Mouse (Mus musculus) heart, postnatal 14 days (tissue): ENCODE results near the gene Prokr2. TPM values are rescaled to one million over a fixed set of nuclear protein-coding genes. Genes with fewer than 3 reads are reported as not detected.

Experiments used
- DNase-seq, 2 experiments: peaks; one replicate each; pipeline ENCODE4 v3.0.0; 2021 to 2022
- intact Hi-C: fragments of 180-260 bp; cut with DNase I; formaldehyde crosslinking; loops from one replicate; pipeline ENCODE4 v1.15.1; 2025
- long read RNA-seq, 2 experiments: library from polyadenylated mRNA; stranded (forward); transcript quantifications; one replicate each; pipeline ENCODE4 v2.0.0; 2021
- total RNA-seq, 2 experiments: library from RNA; stranded (reverse); gene quantifications; 2 replicates each; pipeline ENCODE4 v1.2.3; 2021

Prokr2 gene
- total RNA-seq: under 1 TPM; 0.05 to 0.38 TPM
- long read RNA-seq, experiment 1: 0 reads
- long read RNA-seq, experiment 2: 0 reads

DNA sequence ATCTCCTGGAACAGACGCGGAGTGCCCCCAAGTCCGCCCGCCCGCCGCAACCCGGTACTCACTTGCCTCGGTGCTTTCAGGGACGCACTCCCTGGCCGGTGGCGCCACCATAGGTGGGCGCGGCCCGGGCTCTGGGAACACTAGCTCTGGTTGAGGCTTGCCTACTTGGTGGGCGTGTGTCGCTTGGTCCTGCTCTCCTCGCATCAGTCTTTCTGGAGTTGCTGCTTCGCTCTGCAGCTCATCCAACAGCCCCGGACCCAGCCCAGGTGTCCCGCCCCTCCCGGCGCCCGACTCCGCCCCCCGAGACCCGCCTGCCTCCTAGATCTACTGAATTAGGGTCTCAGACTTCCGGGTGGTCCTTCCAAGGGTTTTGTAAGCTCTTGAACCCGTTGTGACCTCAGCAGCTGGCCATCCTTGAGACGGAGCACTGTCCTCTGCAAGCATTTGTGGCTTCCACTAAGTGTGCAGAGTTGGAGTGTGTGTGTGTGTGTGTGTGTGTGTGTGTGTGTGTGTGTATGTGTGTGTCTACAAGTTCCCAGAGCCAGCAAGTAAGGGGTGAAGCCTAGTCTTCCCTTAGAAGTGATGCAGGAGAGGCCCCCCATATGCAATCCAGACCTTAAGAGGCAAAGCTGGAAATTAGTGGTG is at the start of gene Prokr2:
Gene Prokr2, minus strand, starts transcription at position 254 of the 645 bp plus-strand sequence.
- intact Hi-C loops: loop anchor here (5.0 kb wide), 2 partner anchors 63 to 102 kb away; no protein-coding TSS in a partner anchor
- DNase-seq: peak; percentile 3 to 5

DNA sequence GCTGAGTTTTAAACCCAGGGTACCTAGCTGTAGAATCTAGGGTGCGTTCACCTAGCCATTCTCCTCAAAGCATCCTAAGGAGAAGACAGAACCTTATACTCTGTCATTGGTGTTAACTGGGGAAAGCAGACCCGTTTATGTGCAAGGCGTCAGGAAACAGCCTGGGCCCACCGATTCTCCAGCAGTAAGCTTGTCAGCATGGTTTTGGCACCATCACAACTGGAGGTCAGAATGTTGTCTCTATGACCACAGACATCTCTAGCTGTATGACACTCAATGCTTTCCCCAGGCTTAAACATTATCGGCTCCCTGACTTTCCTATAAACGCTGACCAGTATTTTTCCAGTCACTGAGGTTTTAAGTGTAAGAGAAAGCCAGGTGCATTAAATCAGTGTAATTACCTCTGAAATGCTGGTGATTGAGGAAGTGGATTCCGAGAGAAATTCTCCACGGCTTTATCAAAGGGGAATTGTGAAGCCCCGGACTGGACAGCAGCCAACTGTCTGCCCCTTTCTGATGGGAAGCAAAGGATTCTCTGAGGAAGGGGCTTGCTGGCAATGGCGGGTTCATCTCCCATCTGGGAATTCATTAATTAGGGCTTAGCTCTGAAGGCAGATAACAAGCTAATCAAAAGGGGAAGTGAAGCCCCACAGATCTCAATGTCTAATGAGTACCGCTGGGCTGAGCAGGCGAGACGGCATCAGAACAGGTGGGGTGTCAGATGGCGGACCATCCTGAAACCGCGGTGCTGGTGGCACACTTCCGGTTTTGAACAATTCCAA is 42.1 kb upstream of the Prokr2 start:
- DNase-seq: no peak
- intact Hi-C loops: no loop called here

DNA sequence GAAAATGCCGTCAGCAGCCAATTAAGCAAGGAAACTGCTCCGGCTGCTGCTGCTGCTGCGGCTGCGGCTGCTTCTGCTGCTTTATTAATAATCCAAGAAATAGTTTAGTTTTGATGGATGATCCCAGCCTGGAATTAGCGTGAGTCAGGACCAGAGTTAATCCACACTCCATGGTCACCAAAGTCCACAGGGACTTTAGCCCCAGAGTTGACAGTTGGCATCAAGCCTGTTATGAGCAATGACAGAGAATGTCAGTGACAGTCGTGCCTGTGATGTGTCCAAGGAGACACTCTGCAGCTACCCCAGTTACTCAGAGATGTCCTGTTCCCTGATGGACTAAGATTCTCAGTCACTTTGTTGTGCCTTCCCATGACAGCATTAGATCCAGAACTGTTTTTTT is 40.3 kb upstream of the Prokr2 start:
- no peak for DNase-seq
- intact Hi-C loops: no loop called here

DNA sequence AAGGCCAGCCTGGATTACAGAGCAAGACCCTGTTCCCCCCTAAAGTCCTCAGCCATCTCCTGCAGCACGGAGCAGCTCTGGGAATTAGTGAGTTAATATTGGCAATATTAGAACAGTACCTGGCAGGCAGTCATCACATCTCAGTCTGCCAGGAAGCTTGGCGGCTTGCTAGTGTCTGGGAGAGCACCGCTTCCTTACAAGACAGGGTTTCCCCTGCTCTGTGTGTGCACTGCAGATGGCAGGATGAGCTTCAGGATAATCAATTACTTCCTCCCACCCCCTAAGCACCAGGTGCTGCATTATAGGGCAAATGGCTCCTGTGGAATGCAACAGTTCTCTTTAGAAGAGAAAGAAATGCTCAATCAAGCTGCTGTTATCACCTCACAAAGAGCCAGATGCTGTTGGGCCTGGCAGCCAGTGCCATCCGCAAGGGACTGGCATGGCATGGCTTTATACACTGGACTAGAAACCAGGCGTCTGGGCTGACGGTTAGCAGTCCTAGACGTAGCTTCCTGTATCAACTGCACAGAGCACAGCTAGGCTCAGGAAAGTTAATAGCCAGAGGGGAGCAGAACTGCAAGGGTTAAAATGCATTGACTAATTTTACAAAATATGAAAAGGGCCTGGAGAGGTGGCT is 38.3 kb upstream of the Prokr2 start:
- intact Hi-C loops: no loop called here
- no peak for DNase-seq

DNA sequence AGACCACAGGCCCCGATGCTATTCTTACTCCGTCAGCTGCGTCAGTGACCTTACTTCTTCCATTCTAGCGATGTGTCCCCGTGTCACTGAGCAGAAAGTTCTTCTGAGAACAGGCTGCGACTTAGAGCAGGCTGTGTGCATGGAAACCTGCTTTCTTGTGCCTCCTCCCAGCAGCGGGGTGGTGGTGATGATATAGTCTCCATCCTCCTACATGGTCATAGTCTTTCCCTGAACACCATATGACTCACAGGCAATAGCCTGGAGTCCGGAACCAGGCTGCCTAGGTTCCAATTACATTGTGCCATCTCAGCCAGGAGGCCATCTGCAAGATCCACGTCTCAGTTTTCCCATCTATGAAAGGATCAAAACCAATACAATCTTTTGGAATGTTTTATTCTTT is 37.6 kb upstream of the Prokr2 start:
- DNase-seq: no peak
- intact Hi-C loops: no loop called here

DNA sequence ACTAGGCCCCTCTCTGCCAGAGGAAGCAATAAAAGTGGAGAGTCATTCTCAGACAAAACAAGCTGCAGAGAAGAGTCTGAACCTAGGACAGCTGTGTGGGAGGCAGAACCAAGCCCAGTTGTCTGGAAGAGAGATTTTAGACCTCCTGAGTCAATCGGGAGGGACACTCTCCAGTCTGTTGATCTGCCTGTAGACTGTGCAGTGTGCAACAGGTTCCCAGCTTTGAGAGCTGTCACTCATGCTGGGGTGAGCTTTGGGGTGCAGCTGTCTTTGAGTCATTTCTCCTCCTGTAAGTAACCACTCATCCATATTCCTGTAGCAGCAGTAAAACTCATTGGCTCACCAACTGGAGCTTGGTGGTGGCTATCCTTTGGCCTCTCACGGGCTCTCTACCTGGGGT is 33.2 kb upstream of the Prokr2 start:
- intact Hi-C loops: no loop called here
- no peak for DNase-seq

DNA sequence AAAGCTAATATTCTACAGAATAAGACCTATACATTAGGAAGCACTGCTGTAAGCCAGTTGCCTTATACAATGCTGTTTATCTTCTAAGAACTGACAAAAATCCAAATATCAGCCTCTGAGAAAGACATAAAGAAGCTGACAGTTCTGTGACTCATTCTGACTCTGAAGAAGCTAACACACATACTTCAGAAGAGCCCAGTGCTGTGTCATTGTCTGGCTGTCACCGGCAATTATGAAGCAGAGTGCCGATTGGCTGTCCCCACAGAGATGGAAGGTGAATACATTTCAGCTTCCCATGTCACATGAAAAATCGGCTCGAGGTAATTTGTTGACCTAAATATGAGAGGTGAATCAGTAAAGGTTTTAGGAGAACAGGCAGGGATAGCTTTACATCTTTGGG is 24.9 kb upstream of the Prokr2 start:
- DNase-seq: no peak
- intact Hi-C loops: no loop called here

DNA sequence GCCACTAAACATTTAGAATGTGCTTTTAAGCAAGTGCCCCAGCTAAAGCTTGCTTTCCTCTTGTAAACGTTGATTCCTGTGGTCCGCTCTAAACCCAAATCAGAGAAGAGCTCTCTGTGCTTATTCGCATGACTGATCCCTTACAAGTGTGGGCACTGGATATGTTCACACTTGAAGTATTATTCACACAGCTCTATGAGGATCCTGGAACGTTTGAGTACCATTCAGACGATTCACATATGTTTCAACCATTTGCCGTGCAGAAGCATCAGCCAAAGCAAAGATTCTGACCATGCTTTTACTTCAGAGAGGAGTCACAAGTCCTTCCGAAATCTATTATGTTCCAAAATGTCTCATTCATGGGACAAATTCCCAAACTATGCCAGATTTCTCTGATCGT is 12.9 kb upstream of the Prokr2 start:
- no peak for DNase-seq
- intact Hi-C loops: no loop called here

DNA sequence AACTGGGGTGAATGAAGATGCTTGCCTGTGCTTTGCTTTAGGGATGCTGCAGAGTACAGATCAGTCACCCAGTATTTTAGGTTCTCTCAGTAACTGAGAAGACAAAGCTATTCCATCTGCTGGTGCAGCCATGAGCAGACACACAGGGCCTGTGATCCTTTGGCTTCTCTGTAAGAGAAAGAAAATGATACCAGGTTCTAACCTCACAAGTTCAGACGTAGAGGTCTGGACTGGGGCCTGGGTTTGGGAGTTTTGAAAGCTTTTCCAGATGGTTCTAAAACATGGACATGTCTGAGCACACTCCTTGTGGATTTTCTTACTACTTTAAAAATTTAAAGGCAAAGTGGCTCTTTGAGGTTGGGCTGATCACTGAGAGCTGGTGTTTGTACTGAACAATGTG is 10.5 kb upstream of the Prokr2 start:
- no peak for DNase-seq
- intact Hi-C loops: no loop called here

DNA sequence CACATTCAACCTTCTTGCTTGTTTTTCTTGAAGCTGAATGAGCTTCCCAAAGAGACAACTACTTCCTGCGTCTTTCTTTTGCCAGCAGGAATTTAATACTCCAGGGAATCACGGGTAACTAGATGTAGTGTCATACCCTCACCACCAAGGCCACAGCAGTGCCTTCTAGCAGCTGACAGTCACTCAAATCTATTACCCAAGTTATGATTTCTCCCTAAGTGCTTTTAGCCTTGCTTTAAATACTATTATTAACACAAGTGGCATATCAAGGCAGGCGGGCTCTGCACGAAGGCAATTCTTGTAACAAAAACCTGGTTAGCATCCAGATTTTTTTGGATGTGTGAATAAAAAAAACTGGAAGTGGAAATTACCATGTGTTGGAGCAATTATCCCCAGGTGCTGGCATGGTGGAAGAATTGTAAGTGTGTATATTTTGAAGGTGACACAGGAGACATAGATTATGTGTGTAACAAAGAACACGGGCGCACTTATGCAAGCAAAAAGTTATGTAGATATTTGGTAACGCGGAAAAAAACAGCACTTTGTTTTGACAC is 5.4 kb upstream of the Prokr2 start:
- intact Hi-C loops: no loop called here

DNA sequence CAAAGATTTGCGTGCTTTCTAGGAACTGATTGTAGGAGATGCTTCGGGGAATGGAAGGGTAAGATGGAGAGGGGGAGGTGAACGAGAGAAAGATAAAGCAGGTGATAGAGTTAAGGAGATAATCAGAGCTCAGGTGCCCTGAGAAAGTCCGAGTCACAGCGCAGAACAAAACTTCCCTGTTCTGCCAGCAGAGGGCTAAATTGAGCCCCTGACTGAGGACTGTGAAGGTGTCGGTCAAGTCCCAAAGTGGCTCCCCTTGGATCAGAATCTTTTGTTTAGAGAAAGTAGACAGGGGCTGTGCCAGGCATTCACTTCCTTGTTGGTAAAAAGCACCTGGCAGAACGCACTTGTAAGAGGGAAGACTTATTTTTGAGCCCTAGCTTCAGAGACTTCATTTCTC is 4.3 kb upstream of the Prokr2 start:
- DNase-seq: peak in 1 of 2 experiments; percentile 40
- intact Hi-C loops: loop anchor here (5.0 kb wide), 2 partner anchors 67 to 98 kb away; no protein-coding TSS in a partner anchor

More for the DNA sequence above, 5.4 kb upstream of the Prokr2 start:
- DNase-seq: no peak

DNA sequence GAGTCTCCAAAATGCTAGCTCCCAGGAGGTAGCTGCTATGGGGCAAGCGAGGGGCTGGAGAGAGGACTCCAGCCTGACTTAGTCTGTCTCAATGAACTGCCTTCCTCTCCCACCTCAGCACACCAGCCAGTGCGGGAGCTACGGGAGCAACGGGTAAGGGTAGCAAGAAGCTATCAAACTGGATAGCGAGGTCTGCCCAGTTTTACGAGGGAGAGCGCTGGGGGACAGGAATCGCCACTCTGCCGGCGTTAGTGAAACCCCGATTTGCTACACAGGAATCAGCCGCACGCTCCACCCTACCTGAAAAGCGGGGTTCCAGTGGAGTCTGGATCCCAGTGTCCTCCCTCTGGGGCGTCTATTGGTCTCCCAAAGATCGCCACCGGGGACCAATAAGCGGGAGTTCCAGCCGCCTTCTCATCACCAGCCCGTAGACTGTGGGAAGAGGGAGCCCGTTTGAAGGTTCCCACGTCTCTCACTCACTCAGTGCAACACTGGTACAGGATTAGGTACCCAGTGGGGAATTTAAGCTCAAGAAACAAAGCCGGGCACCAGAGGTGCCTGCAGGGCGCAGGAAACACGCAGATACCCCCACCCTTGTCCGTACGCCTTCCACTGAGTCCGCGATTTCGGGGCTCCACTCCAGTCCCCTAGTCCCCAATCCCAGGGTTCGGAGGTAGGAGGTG is 595 bp downstream of the Prokr2 start:
- intact Hi-C loops: loop anchor here (5.0 kb wide), 2 partner anchors 62 to 103 kb away; no protein-coding TSS in a partner anchor
- peak in 1 of 2 experiments; percentile 2 for DNase-seq

DNA sequence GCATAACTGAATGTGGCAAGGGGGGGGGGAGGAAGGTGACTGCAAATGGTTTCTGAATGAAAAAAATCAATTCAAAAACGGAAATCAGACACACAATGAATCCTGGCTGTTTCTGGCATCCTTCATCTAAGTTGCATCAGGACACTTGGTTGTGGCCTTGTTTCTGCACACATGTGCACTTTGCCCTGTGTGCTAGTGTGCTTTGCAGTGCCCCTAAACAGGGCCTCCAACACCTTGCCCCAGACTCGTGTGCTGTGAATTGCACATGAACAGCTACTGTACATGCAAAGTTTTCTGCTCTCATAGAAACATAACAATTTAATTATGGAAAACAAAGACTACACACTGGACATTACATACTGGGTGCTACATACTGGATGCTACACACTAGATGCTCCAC is 2.9 kb downstream of the Prokr2 start:
- DNase-seq: no peak
- intact Hi-C loops: no loop called here

DNA sequence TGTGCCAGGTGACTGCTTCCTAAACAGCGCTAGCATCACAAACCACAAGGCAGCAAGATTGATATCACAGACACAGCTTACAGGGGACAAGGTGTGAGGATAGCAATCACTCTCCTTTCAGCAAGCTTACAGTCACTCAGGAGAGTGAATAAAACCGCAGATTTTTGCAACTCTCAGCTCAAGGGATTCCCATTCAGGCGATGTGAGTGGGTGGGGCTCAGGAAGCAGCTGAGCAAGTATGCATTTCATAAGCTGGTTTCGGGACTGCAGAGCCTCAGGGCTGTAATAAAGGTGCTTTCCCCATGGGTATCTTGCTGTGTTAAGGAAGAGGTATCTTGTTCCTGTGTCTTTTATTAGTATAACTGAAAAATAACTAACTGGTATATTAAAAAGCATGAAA is 5.6 kb downstream of the Prokr2 start:
- intact Hi-C loops: no loop called here
- DNase-seq: no peak

DNA sequence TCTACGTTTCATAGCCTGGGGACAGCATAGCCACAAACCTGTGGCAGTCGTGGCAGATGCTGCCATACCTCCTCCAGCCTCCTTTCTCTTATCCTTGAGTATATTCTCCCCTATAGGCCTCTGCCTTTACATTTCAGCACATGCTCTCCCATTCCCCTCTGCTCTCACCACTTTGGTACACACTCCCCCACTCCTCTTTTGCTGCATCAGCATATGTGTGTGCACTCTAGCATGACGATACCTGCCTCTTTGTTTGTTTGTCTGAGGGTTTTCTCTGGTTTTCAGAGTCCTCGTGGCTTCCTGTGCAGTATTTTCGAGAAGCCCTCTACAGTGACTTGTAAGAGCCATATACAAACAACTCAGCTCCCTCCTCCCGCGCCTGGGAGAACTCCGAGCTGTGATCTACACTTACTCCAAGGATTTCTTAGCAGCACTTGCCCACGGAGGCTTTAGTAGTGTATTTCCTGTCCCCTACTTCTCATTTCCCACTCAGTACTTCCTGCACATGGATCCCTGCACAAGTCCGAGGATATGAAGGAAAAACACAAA is 6.6 kb downstream of the Prokr2 start:
- no peak for DNase-seq
- intact Hi-C loops: no loop called here

DNA sequence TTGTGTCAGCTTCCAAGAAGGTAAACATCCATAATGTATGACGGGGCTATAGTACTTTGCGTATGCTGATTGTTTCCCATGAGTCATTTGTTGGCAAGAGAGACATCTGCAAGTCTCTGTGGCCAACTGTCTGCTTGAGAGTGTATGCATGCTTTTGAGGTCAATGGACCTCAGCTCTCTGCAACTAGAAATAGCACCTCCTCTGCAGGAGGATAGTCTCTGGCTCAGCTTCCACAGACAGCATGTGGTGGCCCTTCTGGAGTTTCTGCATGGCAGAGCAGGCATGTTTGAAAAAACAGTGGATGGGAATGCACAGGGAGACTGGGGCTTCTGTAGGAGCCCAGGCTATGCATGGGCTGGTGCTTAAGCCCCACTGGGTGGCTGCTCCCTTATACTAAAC is 7.8 kb downstream of the Prokr2 start:
- DNase-seq: no peak
- intact Hi-C loops: no loop called here

DNA sequence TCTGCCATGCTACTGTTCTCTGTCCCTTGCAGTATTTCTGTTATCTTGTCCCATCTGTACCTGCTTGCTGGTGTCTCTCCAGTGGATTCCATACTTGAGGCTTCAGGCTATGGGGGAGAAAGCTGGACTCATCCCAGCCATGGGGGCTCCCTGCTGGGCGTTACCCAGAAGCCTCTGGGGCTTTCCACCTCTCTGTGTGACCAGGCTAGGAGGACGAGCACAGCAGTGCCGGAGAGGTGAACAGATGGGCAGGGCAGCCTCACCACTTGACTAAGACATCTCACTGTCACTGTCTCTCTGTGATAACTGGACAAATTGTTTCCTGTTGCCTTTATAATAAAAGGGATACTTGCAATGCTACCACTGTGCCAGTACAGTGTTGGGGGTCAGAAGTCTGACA is 9.5 kb downstream of the Prokr2 start:
- DNase-seq: no peak

DNA sequence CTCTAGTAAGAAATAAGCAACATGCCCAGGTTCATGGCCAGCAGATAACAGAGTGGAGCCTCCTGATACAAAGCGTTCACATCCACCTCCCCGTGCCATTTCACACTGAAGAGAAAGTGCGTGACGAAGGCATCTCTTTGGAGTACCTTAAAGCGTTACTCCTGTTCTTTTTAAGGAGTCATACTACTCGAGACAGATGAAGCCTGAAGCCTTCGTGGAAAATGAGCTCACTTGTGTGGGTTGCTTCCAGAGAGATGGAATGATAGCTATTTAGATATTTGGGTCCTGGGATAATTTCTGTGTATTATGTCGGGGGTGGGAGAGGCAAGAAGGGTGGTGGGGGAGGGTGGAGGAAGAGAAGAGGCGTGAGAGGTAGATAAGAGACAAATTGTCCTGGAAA is 10.1 kb downstream of the Prokr2 start:
- intact Hi-C loops: no loop called here
- DNase-seq: no peak

More for the DNA sequence above, 9.5 kb downstream of the Prokr2 start:
- intact Hi-C loops: no loop called here

DNA sequence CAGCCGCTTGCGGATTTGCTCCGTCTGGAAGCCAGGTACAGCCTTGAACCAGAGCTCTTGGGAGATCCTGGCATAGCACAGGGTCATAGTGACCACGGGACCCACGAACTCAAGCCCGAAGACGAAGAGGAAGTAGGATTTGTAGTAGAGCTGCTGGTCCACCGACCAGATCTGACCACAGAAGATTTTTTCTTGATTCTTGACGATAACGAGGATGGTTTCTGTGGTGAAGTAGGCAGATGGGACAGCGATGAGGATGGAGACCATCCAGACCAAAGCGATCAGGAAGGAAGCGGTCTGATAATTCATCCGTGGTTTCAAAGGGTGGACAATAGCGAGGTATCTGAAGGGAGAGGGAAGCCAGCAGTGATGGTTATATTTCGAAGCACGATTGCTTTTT is 11.5 kb downstream of the Prokr2 start:
- DNase-seq: no peak
- intact Hi-C loops: no loop called here

DNA sequence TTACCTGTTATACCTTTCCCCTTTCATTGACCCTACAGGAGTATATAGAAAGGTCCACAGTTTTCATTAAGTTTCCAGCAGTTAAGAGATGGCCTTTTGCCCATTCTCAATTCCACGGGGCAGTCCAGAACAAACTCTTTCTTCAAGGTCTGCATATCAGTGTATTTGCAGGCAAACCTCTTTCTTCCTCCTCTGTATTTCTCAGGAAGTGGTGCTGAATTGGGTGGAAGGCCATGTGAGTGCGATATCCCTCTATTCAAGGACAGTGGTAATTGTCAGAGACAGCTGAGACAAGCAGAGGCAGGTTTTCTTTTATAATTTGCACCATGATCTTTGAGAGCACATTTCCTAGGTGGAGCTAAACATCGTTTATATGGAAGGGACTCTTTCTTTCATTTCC is 16.8 kb downstream of the Prokr2 start:
- no peak for DNase-seq
- intact Hi-C loops: no loop called here
